Mouse (Mus musculus): ENCODE data around the gene Asic1. TPM values are rescaled to one million over a fixed set of nuclear protein-coding genes. Genes with fewer than 3 reads are reported as not detected.

Asic1 gene
- polyA plus RNA-seq, 1 experiment: 0.19 TPM

- no peak for DNase-seq
- Histone ChIP-seq H3K4me1 (ENCODE audit: control insufficient read depth, insufficient read depth, low read length) (peaks cover 4% of the 10 kb centered on the region; the same call in 1 of the 2 replicates), H3K4me3 (replicated peaks; ENCODE audit: extremely low read depth, low read depth, low read length) (no peak overlapping the region)
- TF ChIP-seq CTCF (IDR thresholded peaks at IDR 0.05; ENCODE audit: insufficient read depth, low read length): no peak
- TF ChIP-seq POLR2A (IDR thresholded peaks at IDR 0.05; ENCODE audit: borderline replicate concordance, extremely low read depth, low read depth, low read length): no peak
- 59% methylated on average over 7 of the region's 7 CpGs for WGBS
Measured at GRCm38 (mm10) chr15:99704881-99705280, 34.7 kb downstream of the Asic1 start.

DNA sequence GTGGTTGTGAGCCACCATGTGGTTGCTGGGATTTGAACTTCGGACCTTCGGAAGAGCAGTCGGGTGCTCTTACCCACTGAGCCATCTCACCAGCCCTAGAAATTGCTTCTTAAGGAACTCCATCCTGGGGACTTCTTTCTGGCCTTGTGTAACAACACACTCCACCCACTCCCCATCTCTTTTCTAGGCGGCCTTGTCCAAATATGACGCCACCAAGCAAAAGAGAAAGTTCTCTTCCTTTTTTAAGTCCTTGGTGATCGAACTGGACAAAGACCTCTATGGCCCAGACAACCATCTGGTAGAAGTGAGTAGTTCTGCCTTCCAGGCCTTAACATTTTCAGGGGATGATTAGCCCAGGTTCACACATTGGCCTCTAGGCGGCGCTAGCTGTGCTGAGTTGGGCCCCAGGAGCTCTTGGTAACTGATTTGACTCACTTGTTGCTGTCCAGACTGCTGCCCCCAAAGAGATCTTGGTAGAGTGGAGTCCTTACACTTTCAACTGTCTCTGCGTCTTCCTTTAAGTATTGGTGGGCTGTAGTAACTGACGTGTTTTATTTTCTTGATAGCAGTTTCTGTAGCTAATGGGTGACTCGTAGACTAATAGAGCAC is 35.4 kb downstream of the Asic1 start, which contains the start of gene Gm17349:
TSS of gene Gm17349 (minus strand) at position 51 of the 609 bp plus-strand sequence.
- H3K4me3 ChIP-seq (replicated peaks; ENCODE audit: extremely low read depth, low read depth, low read length): no peak within 1 kb of the TSS
- DNase-seq: peak; percentile 50
- TF ChIP-seq POLR2A (IDR thresholded peaks at IDR 0.05; ENCODE audit: borderline replicate concordance, extremely low read depth, low read depth, low read length) (no peak), CTCF (IDR thresholded peaks at IDR 0.05; ENCODE audit: insufficient read depth, low read length) (peak; percentile 78)
- 71% methylated on average over 11 of the region's 11 CpGs for WGBS
- H3K4me1 ChIP-seq (ENCODE audit: control insufficient read depth, insufficient read depth, low read length): peaks cover 4% of the 10 kb centered on the region; the same call in 1 of the 2 replicates

- 95% methylated on average over 13 of the region's 13 CpGs for WGBS
- no peak overlapping the region for H3K4me3 ChIP-seq (replicated peaks; ENCODE audit: extremely low read depth, low read depth, low read length)
- TF ChIP-seq POLR2A (IDR thresholded peaks at IDR 0.05; ENCODE audit: borderline replicate concordance, extremely low read depth, low read depth, low read length) (no peak), CTCF (IDR thresholded peaks at IDR 0.05; ENCODE audit: insufficient read depth, low read length) (no peak)
Measured at GRCm38 (mm10) chr15:99708176-99708575, 38.0 kb downstream of the Asic1 start.

GRCm38 (mm10) chr15:99710221-99711190 is 40.3 kb downstream of the Asic1 start:
- no peak for TF ChIP-seq POLR2A (IDR thresholded peaks at IDR 0.05; ENCODE audit: borderline replicate concordance, extremely low read depth, low read depth, low read length)
- TF ChIP-seq CTCF (IDR thresholded peaks at IDR 0.05; ENCODE audit: insufficient read depth, low read length): no peak
- WGBS: 87% methylated on average over 10 of the region's 10 CpGs
- no peak overlapping the region for H3K4me3 ChIP-seq (replicated peaks; ENCODE audit: extremely low read depth, low read depth, low read length)
- H3K4me1 ChIP-seq (ENCODE audit: control insufficient read depth, insufficient read depth, low read length): no peaks in the 10 kb centered on the region
- no peak for DNase-seq

More at GRCm38 (mm10) chr15:99708176-99708575, 38.0 kb downstream of the Asic1 start:
- no peaks in the 10 kb centered on the region for H3K4me1 ChIP-seq (ENCODE audit: control insufficient read depth, insufficient read depth, low read length)
- no peak for DNase-seq

DNA sequence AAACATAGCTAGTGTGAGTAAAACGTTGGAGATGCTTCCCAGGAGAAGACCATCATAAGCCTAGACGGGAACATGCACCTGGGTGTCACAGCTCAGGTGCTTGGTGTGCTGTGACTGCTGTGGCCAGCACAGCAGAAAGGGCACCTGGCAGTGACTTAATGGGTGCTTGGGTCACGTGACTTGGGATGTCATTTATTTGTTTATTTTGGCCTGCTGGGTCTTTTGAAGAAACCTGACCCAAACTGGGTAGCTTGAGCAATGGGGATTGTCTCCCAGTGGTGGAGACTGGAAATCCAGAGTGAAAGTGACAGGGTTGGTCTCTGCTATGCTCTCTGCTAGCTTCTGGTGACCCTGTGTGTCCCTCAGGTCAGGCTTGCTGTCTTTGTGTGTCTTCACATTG is 41.3 kb downstream of the Asic1 start:
- WGBS: 67% methylated on average over 3 of the region's 3 CpGs
- DNase-seq: no peak
- Histone ChIP-seq H3K4me1 (ENCODE audit: control insufficient read depth, insufficient read depth, low read length) (no peaks in the 10 kb centered on the region), H3K4me3 (replicated peaks; ENCODE audit: extremely low read depth, low read depth, low read length) (no peak overlapping the region)
- no peak for TF ChIP-seq CTCF (IDR thresholded peaks at IDR 0.05; ENCODE audit: insufficient read depth, low read length)
- no peak for TF ChIP-seq POLR2A (IDR thresholded peaks at IDR 0.05; ENCODE audit: borderline replicate concordance, extremely low read depth, low read depth, low read length)

GRCm38 (mm10) chr15:99712666-99713559 is 42.7 kb downstream of the Asic1 start:
- DNase-seq: no peak
- TF ChIP-seq POLR2A (IDR thresholded peaks at IDR 0.05; ENCODE audit: borderline replicate concordance, extremely low read depth, low read depth, low read length) (no peak), CTCF (IDR thresholded peaks at IDR 0.05; ENCODE audit: insufficient read depth, low read length) (no peak)
- Histone ChIP-seq H3K4me1 (ENCODE audit: control insufficient read depth, insufficient read depth, low read length) (no peaks in the 10 kb centered on the region), H3K4me3 (replicated peaks; ENCODE audit: extremely low read depth, low read depth, low read length) (no peak overlapping the region)
- WGBS: 63% methylated on average over 13 of the region's 13 CpGs

DNA sequence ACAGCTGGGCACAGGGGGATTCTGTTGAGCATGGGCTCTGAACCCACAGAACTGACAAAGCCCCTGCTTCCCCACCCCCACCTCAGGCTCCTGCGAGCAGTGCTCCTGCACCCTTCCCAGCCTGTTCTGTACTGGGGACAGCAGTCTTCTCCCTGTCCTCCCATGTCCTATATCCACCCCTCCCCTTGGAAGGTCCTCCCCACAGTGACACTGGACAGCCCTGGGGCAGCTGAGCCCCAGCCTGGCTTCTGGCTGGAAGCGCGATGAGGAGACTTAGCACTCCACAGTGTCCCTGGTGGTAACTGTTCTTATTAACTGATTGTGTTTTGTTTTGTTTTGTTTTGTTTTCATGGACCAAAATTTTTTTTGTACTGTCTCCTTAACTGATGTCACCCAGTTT is 43.4 kb downstream of the Asic1 start:
- no peak for TF ChIP-seq CTCF (IDR thresholded peaks at IDR 0.05; ENCODE audit: insufficient read depth, low read length)
- TF ChIP-seq POLR2A (IDR thresholded peaks at IDR 0.05; ENCODE audit: borderline replicate concordance, extremely low read depth, low read depth, low read length): no peak
- WGBS: 90% methylated on average over 3 of the region's 3 CpGs
- no peak overlapping the region for H3K4me3 ChIP-seq (replicated peaks; ENCODE audit: extremely low read depth, low read depth, low read length)
- H3K4me1 ChIP-seq (ENCODE audit: control insufficient read depth, insufficient read depth, low read length): no peaks in the 10 kb centered on the region
- DNase-seq: no peak

- Histone ChIP-seq H3K4me1 (ENCODE audit: control insufficient read depth, insufficient read depth, low read length) (no peaks in the 10 kb centered on the region), H3K4me3 (replicated peaks; ENCODE audit: extremely low read depth, low read depth, low read length) (no peak overlapping the region)
- 64% methylated on average over 4 of the region's 4 CpGs for WGBS
- DNase-seq: no peak
- TF ChIP-seq POLR2A (IDR thresholded peaks at IDR 0.05; ENCODE audit: borderline replicate concordance, extremely low read depth, low read depth, low read length) (no peak), CTCF (IDR thresholded peaks at IDR 0.05; ENCODE audit: insufficient read depth, low read length) (no peak)
Measured at GRCm38 (mm10) chr15:99714206-99714605, 44.0 kb downstream of the Asic1 start.

DNA sequence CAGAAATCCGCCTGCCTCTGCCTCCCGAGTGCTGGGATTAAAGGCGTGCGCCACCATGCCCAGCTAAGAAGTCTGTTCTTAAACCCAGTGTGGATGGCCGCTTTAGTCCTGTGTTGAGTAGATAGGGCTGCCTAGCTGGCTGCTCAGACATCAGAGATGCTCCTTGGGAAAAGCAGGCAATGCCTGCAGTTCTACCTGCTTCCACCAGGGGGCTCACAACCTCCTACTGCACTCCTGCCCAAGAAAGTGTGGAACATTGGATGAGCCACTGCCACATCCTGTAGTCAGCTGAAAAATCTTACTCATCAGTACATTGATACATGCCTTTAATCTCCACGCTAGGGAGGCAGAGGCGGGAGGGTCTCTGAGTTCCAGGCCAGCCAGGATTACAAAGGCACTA is 44.7 kb downstream of the Asic1 start:
- Histone ChIP-seq H3K4me3 (replicated peaks; ENCODE audit: extremely low read depth, low read depth, low read length) (no peak overlapping the region), H3K4me1 (ENCODE audit: control insufficient read depth, insufficient read depth, low read length) (no peaks in the 10 kb centered on the region)
- DNase-seq: peak; percentile 75
- WGBS: 44% methylated on average over 7 of the region's 7 CpGs
- TF ChIP-seq CTCF (IDR thresholded peaks at IDR 0.05; ENCODE audit: insufficient read depth, low read length): peak; percentile 95
- no peak for TF ChIP-seq POLR2A (IDR thresholded peaks at IDR 0.05; ENCODE audit: borderline replicate concordance, extremely low read depth, low read depth, low read length)

Data from lung, adult 2 months (tissue).